Mouse (Mus musculus) thymus, adult 2 months (tissue): ENCODE data around the gene Fopnl.

Experiments used
- CTCF ChIP-seq: fragments of 200-500 bp; IDR thresholded peaks from 2 replicates; pipeline ENCODE4 v1.5.1; 2012; ENCODE audit warnings: mild to moderate bottlenecking, control low read depth, low read length, moderate library complexity, borderline replicate concordance; ENCODE audit not compliant: control insufficient read depth, poor library complexity, insufficient read depth; ENCODE audit errors: extremely low read depth
- POLR2A ChIP-seq: fragments of 200-500 bp; IDR thresholded peaks from 2 replicates; pipeline ENCODE4 v1.6.1; 2012; ENCODE audit warnings: mild to moderate bottlenecking, low read length, control low read depth, moderate library complexity; ENCODE audit not compliant: control insufficient read depth, poor library complexity, insufficient read depth; ENCODE audit errors: extremely low read depth

DNA sequence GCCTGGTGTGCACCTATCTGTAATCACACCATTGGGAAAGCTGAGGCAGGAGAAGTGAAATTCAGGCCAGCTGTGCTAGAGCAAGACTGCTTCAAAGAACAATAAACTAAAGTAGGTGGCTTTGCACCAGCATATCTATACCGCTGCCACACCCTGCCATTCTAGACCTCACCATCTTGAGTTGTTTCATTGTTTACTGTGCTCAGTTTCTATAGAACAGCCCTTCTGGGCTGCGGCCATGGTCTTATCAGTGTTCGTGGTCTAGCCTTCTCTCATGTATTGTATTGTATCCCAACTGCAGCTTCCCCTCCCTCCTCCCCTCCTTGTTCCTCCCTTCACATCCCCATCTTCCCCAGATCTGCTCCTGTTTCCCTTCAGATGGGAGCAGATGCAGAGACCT, 46.3 kb upstream of the Fopnl start:
- TF ChIP-seq CTCF (no peak), POLR2A (no peak)
